Mouse (Mus musculus): ENCODE data around the gene Rgl2.

DNA sequence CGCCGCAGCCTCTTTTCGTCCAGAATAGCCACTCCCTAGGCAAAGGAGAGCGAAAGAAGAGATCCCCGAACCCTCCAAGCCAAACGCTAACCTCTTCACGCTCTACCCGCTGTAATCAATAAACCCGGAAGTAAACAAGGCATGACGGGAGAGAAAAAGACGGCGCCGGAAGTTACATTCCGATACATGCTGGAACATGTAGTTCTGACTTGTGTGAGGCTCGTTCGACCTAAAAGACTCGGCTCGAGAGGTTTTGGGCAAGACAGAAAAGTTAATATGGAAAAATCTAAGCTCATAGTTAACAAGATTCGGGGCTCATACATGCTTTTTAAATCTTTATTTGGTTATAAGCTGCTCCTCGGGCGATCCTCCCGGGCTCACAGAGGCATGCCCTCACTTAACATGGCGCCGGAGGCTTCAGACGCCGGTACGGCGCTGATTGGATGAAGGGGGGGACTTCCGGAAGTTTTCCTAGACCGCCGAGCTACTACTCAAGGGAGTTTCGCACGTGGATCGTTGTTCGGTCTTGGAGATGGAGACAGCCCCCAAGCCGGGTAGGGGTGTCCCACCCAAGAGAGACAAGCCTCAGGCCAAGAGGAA is 11.0 kb downstream of the Rgl2 start, which contains the start of the genes Pfdn6 and Wdr46:
- no peak for TF ChIP-seq CTCF (IDR thresholded peaks at IDR 0.05; ENCODE audit: low read depth, low read length)
- no peak for TF ChIP-seq EP300 (IDR thresholded peaks at IDR 0.05; ENCODE audit: insufficient read depth, low read depth, low read length)

All from ES-Bruce4 (cell line).